Mouse (Mus musculus) c-Kit-positive CD71-negative TER-119-negative erythroid progenitor cells, embryonic 14.5 days (primary cell): ENCODE data around the gene Kcnq4.

Experiments used
- DNase-seq: peaks from one replicate; pipeline ENCODE4 v3.0.0-alpha.2; 2013; ENCODE audit warnings: low read depth

Kcnq4 gene

GRCm38 (mm10) chr4:120747941-120748866, at the start of gene Kcnq4:
TSS of gene Kcnq4 (minus strand) at chr4:120748612.
- no peak for DNase-seq

DNA sequence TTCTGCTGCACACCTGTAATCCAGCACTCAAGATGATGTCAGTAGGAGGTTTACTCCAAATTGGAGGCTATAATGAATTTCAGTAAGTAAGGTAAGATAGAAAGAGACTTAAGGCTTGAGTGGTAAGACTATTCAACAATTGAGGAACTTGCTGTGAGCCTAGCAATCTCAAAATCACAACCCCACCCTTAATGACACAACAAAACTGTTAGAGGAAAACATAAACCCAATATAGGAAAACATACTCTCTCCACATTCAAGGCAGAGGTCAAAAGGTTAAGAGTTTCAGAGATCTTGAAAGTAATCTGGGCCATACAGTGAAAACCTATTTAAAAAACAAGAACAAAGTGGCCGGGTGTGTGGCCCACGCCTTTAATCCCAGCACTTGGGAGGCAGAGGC, 48.3 kb upstream of the Kcnq4 start:
- no peak for DNase-seq

DNA sequence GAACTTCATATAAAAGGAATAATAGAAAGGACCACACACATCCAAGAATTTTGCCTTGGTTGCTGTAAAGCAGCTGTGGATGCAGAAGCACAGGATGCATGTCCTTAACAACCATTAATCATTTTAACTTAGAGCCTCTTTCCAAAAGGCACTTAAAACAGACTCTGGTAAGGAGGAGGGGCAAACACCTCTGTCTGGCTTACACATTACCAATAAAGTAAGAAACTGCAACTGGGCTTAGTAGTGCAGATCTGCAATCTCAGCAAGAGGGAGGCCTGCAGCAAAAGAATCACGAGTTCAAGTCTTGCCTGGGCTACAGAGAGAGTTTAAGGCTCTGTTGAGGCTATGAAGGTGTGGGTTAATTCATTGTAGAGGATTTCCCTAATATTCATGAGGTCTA, 47.2 kb upstream of the Kcnq4 start:
- no peak for DNase-seq

DNA sequence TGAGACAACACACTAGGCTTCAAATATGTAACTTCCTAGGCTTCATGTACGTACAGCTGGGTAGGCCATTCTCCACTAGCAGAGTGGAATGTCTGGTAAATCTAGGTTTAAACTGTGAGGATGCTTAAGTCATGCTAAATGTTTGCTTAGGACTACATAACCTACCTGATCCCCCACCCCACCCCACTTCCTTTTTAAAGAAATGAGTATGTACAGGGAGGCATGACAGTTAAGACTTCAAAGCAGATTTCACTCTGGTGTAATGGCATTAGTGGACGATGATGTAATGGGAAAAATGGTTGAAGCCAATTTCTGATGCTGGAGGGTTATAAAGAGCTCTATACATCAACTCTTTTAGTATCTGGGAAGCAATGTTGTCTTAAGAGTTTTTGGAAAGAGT, 44.5 kb upstream of the Kcnq4 start:
- no peak for DNase-seq

- DNase-seq, result no peak
Measured at GRCm38 (mm10) chr4:120790027-120790426, 41.6 kb upstream of the Kcnq4 start.

DNA sequence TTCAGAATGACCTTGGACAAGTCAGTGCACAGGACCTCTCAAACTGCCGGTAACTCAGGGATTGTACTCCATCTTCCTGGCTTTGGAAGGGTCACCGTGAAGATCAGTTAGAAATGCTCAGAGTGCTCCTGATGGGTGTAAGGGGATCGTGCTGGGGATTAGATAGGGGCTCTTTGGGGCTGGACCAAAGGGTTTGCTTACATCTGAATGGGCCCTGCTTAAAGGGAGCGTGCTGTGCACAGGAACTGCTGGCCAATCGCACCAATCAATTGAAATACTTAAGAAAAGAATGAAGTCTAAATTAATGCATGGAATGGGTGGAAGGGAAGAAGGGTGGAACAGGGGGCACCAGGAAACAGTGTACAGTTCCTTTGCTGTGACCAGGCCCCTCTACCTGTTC, 7.4 kb upstream of the Kcnq4 start:
- no peak for DNase-seq

- peak; percentile 60 for DNase-seq
Measured at GRCm38 (mm10) chr4:120755299-120755698, 6.9 kb upstream of the Kcnq4 start.

- no peak for DNase-seq
Measured at GRCm38 (mm10) chr4:120749601-120750000, 1.2 kb upstream of the Kcnq4 start.

GRCm38 (mm10) chr4:120747243-120747792, 1.1 kb downstream of the Kcnq4 start:
- DNase-seq, result no peak

GRCm38 (mm10) chr4:120746552-120747150, 1.8 kb downstream of the Kcnq4 start:
- DNase-seq, result no peak

GRCm38 (mm10) chr4:120745731-120746551, 2.5 kb downstream of the Kcnq4 start:
- DNase-seq, result no peak

GRCm38 (mm10) chr4:120743636-120744035, 4.8 kb downstream of the Kcnq4 start:
- no peak for DNase-seq

GRCm38 (mm10) chr4:120741303-120741702, 7.1 kb downstream of the Kcnq4 start:
- no peak for DNase-seq

- no peak for DNase-seq
Measured at GRCm38 (mm10) chr4:120734012-120734622, 14.3 kb downstream of the Kcnq4 start.

DNA sequence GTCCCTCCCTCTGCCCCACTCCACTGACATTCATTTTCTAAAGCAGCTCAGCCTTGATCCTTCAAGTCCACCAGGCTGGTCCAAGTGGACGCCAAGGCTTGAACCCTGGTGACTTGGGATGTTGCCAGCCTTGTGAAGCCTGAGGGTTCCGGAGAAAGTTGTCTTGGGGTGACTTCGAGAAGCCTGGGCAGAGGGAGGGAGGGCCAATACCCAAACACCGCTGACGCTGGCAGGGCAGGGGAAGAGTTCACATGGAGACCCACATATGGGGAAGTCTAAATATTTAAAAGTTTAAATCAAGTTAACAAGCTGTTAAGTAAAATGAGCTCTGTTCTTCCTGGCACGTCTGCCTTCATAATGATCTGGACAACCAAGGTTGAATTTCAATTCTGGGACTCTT, 15.7 kb downstream of the Kcnq4 start:
- DNase-seq, result no peak

- peak; percentile 46 for DNase-seq
Measured at GRCm38 (mm10) chr4:120731030-120731644, 17.3 kb downstream of the Kcnq4 start.

GRCm38 (mm10) chr4:120730574-120730973, 17.8 kb downstream of the Kcnq4 start:
- no peak for DNase-seq

- DNase-seq, result no peak
Measured at GRCm38 (mm10) chr4:120730146-120730545, 18.3 kb downstream of the Kcnq4 start.

DNA sequence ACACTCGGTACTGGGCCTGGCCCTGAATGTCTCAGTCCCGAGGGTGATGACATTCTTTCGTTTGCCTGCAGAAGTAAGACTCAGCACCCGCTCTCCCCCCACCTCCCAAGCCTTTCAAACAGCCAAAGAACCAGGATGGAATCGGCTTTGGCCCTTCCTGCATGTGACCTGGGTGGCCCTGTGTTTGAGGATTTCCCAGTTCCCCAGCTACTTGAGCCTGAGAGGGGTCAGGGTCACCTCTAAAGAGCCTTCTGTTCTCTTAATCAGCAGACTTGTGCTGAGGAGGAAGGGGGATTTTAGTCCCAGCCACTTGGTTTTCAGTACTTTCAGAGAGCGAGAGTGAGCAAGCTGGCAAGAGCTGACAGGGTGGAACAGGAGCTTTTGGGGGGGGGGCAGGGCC, 19.0 kb downstream of the Kcnq4 start:
- no peak for DNase-seq

DNA sequence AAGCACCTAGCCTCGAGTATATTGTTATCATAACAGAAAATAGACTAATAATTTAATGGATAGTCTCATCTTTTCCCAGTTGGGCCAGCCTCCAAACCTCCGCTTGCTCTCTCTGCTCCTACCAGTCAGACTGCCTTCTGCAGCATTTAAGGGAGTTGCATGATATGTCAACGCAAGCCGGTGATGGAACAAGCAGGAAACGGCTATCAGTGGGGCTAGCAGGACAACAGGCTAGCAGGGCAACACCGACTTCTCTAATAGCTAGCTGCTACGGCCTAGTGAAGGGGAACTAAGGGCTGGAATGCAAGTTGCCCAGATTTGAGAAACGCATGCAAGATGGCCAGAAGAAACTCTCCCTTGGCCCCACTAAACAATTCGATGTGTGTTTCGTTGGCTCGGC, 20.6 kb downstream of the Kcnq4 start:
- DNase-seq, result no peak

DNA sequence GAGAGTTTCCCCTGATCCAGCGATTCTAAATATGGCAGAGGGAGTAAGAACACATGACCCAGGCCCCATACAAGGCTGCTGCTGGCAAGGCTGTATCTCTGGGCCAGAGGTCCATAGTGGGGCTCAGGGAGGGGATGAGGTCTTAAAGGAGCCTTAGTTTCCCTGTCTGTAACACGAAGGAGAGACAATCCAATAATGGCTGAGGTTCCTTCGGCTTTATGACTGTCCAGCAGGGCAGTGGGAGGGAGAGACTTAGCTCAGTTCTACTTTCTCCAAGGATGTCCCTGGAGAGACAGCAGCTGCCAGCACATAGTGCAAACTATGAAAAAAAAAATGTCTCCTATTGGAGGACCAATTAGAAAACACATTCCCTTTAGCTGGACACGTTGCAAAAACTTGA, 22.2 kb downstream of the Kcnq4 start:
- DNase-seq, result no peak
